In genomic region chr6:115102542-115102941, GRCm38 (mm10) we compare ENCODE assay signal across 18 mouse cellular contexts. TPM values are rescaled to one million over a fixed set of nuclear protein-coding genes. Genes with fewer than 3 reads are reported as not detected.
"Had no signal": no experiment of that assay in that cellular context is flagged by ENCODE, and none has a peak within 500 bp of the region (broad histone marks: within the 10 kb centered on the region; RNA-seq: fewer than 3 reads in every experiment).

No protein-coding gene starts in this region.

- H3K9ac ChIP-seq: lung, embryonic 14.5 days; midbrain, embryonic 13.5 days; midbrain, embryonic 15.5 days; neural tube, embryonic 12.5 days; stomach, embryonic 15.5 days had no signal

- H3K36me3 ChIP-seq: midbrain, embryonic 13.5 days; midbrain, embryonic 15.5 days; neural tube, embryonic 12.5 days; stomach, embryonic 15.5 days had no signal

- H3K4me2 ChIP-seq: lung, embryonic 14.5 days; midbrain, embryonic 11.5 days; midbrain, embryonic 13.5 days; midbrain, embryonic 15.5 days; neural tube, embryonic 12.5 days; stomach, embryonic 15.5 days had no signal

- H3K4me1 ChIP-seq: megakaryocyte, embryonic 14.5 days; midbrain, embryonic 13.5 days; midbrain, embryonic 15.5 days; neural tube, embryonic 12.5 days; stomach, embryonic 15.5 days had no signal

- H3K27me3 ChIP-seq: midbrain, embryonic 13.5 days; midbrain, embryonic 15.5 days; neural tube, embryonic 12.5 days; stomach, embryonic 15.5 days had no signal

- H3K4me3 ChIP-seq: megakaryocyte, embryonic 14.5 days; midbrain, embryonic 13.5 days; midbrain, embryonic 15.5 days; neural tube, embryonic 12.5 days; stomach, embryonic 15.5 days had no signal

- ATAC-seq: midbrain, embryonic 13.5 days; midbrain, embryonic 15.5 days had no signal

- H3K9me3 ChIP-seq: megakaryocyte, embryonic 14.5 days; midbrain, embryonic 13.5 days; midbrain, embryonic 15.5 days; neural tube, embryonic 12.5 days; stomach, embryonic 15.5 days had no signal

- H3K27ac ChIP-seq: macrophage; midbrain, embryonic 13.5 days; midbrain, embryonic 15.5 days; neural tube, embryonic 12.5 days; stomach, embryonic 15.5 days; stomach, postnatal 0 days had no signal

- DNase-seq: lung, adult 18-20 months; lung, embryonic 14.5 days; lung, postnatal 14 days; lung, postnatal 36 days; thymus, adult 2 months; thymus, postnatal 25 days; thymus, postnatal 4 days had no signal

RNA-seq across cellular contexts. Expression of gene Syn2, which starts 32.2 kb away (rescaled TPM):
- total RNA-seq: megakaryocyte progenitor cell, adult 5-6 weeks; monocyte, adult 5-6 weeks; neutrophil, adult 5-6 weeks had no signal
- polyA plus RNA-seq: macrophage had no signal
